Mouse (Mus musculus): Measurements from ENCODE around the gene Ddah2.

DNA sequence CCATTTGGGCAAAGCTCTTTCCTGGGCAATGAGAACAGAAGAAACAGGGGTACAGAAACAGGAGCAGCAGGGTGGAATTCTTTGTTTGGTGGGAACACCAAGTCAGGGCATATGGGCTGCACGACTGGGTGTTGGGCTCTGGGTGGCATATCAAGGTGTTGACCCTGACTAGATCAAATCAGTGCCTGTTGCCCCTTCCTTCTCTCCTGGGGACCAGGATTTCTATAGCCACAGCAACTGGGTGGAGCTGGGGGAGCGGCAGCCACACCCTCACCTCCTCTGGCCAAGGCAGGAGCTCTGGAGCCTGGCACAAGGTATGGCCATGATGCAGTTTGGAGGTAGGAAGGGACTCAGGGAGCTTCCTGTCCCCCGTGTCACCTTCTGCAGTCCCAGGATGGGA is 40.7 kb upstream of the Ddah2 start:
- TF ChIP-seq CTCF (IDR thresholded peaks at IDR 0.05; ENCODE audit: low read depth) (no peak), EP300 (IDR thresholded peaks at IDR 0.05; ENCODE audit: low read depth) (no peak)

Measured in liver, embryonic 14.5 days (tissue).